Mouse (Mus musculus): ENCODE results near the gene Npc2.

DNA sequence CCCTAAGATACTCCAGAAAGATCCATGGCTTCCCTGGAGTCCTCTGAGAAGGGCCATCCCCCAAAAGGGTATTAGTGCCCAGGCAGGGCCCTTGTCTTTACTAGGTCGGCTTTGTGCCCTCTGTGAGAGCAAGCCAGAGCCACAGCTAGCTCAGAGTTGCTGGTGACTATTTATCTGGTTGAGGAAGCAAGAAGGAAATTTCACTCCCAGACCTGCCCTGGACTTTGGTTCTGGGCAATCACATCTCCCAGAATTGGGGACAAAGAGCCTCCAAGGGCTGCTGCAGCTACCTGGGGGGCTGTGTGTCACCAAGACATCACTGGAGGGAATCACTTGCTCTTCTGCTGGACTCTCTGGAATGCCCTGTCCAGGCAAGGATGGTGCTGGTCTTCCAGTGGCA is 33.1 kb upstream of the Npc2 start:
- TF ChIP-seq GATA1 (IDR thresholded peaks at IDR 0.05; ENCODE audit: low read length) (no peak), TAL1 (IDR thresholded peaks at IDR 0.05; ENCODE audit: low read length) (no peak)
